Mouse (Mus musculus) thymus, postnatal 25 days (tissue): ENCODE data around the gene Chchd10.

Experiments used
- DNase-seq: peaks from one replicate; pipeline ENCODE4 v3.0.0; 2022

The Chchd10 gene

GRCm38 (mm10) chr10:75951424-75952050 lies 18.6 kb downstream of the Chchd10 start:
- peak; percentile 33 for DNase-seq

GRCm38 (mm10) chr10:75954381-75954811 lies 21.5 kb downstream of the Chchd10 start, which contains the start of gene Gm5134:
Gm5134 (plus strand) TSS chr10:75954514.
- DNase-seq, result peak; percentile 44

GRCm38 (mm10) chr10:75973846-75974245 lies 40.9 kb downstream of the Chchd10 start:
- no peak for DNase-seq

- DNase-seq, result peak; percentile 40
Measured at GRCm38 (mm10) chr10:75975216-75975615, 42.3 kb downstream of the Chchd10 start.

GRCm38 (mm10) chr10:75978119-75978834 lies 45.3 kb downstream of the Chchd10 start:
- no peak for DNase-seq

- DNase-seq, result no peak
Measured at GRCm38 (mm10) chr10:75978835-75979157, 45.9 kb downstream of the Chchd10 start.

- DNase-seq, result no peak
Measured at GRCm38 (mm10) chr10:75979432-75979831, 46.5 kb downstream of the Chchd10 start.
